Mouse (Mus musculus): Measurements from ENCODE around the gene Map1s.

Map1s gene

GRCm38 (mm10) chr8:70898661-70899198 is 7.0 kb upstream of the Map1s start:
- DNase-seq (ENCODE audit: low read depth, low spot score), result no peak

- no peak for DNase-seq (ENCODE audit: low read depth, low spot score)
Observed at GRCm38 (mm10) chr8:70899226-70899625, 6.5 kb upstream of the Map1s start.

- DNase-seq (ENCODE audit: low read depth, low spot score), result peak; percentile 47
Observed at GRCm38 (mm10) chr8:70900872-70901387, 4.8 kb upstream of the Map1s start.

GRCm38 (mm10) chr8:70902211-70902610 is 3.5 kb upstream of the Map1s start:
- DNase-seq (ENCODE audit: low read depth, low spot score), result peak; percentile 68

GRCm38 (mm10) chr8:70903112-70903511 is 2.6 kb upstream of the Map1s start:
- DNase-seq (ENCODE audit: low read depth, low spot score), result peak; percentile 88

GRCm38 (mm10) chr8:70903582-70903981 is 2.1 kb upstream of the Map1s start:
- DNase-seq (ENCODE audit: low read depth, low spot score), result peak; percentile 96

- peak; percentile 86 for DNase-seq (ENCODE audit: low read depth, low spot score)
Observed at GRCm38 (mm10) chr8:70904532-70904931, 1.2 kb upstream of the Map1s start.

- no peak for DNase-seq (ENCODE audit: low read depth, low spot score)
Observed at GRCm38 (mm10) chr8:70905463-70905830, 285 bp upstream of the Map1s start.

GRCm38 (mm10) chr8:70907518-70907917 is 1.8 kb downstream of the Map1s start:
- no peak for DNase-seq (ENCODE audit: low read depth, low spot score)

GRCm38 (mm10) chr8:70911596-70911995 is 5.9 kb downstream of the Map1s start:
- peak; percentile 64 for DNase-seq (ENCODE audit: low read depth, low spot score)

- no peak for DNase-seq (ENCODE audit: low read depth, low spot score)
Observed at GRCm38 (mm10) chr8:70912955-70913354, 7.2 kb downstream of the Map1s start.

- DNase-seq (ENCODE audit: low read depth, low spot score), result no peak
Observed at GRCm38 (mm10) chr8:70913523-70913922, 7.8 kb downstream of the Map1s start.

- DNase-seq (ENCODE audit: low read depth, low spot score), result no peak
Observed at GRCm38 (mm10) chr8:70914704-70915103, 9.0 kb downstream of the Map1s start.

- peak; percentile 55 for DNase-seq (ENCODE audit: low read depth, low spot score)
Observed at GRCm38 (mm10) chr8:70920049-70920922, 14.6 kb downstream of the Map1s start.

- DNase-seq (ENCODE audit: low read depth, low spot score), result no peak
Observed at GRCm38 (mm10) chr8:70924151-70924550, 18.4 kb downstream of the Map1s start.

- DNase-seq (ENCODE audit: low read depth, low spot score), result no peak
Observed at GRCm38 (mm10) chr8:70925754-70926153, 20.0 kb downstream of the Map1s start.

GRCm38 (mm10) chr8:70926396-70926795 is 20.7 kb downstream of the Map1s start:
- DNase-seq (ENCODE audit: low read depth, low spot score), result no peak

- DNase-seq (ENCODE audit: low read depth, low spot score), result peak; percentile 31
Observed at GRCm38 (mm10) chr8:70928096-70928495, 22.4 kb downstream of the Map1s start.

- DNase-seq (ENCODE audit: low read depth, low spot score), result peak; percentile 22
Observed at GRCm38 (mm10) chr8:70928778-70929322, 23.1 kb downstream of the Map1s start.

- no peak for DNase-seq (ENCODE audit: low read depth, low spot score)
Observed at GRCm38 (mm10) chr8:70931731-70932130, 26.0 kb downstream of the Map1s start.

GRCm38 (mm10) chr8:70933036-70933435 is 27.3 kb downstream of the Map1s start:
- no peak for DNase-seq (ENCODE audit: low read depth, low spot score)

- no peak for DNase-seq (ENCODE audit: low read depth, low spot score)
Observed at GRCm38 (mm10) chr8:70934786-70935185, 29.1 kb downstream of the Map1s start.

GRCm38 (mm10) chr8:70937200-70937599 is 31.5 kb downstream of the Map1s start:
- no peak for DNase-seq (ENCODE audit: low read depth, low spot score)
